Mouse (Mus musculus): ENCODE results near the gene Olfr1113. TPM values are rescaled to one million over a fixed set of nuclear protein-coding genes. Genes with fewer than 3 reads are reported as not detected.
"Not testable (repeated sequence)": the region's sequence is repeated elsewhere in the genome, so short reads cannot be mapped to it uniquely, and the experiment has no call there.

The Olfr1113 gene
- polyA plus RNA-seq (2014; fragmentation: Nextera tagmentation; extraction: Ambion mirVana), result not detected in 2 replicates

DNA sequence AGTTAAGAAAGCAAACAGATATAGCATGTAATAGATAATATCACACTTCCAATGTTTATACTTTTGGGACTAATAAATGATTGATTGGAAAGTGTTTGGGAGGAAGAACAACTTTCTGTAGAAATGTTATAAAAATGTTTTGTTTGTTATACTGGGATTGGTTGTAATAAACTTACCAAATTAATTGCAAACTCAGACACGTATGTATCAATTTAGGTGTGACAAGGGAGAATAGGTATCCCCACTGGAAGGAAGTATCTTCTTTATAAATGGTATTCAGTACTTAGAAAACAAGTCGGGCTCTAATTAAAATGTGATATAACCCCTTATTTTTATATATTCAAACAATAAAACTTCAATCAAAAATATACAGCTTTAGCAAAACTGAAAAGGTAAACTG is at the start of gene Olfr1113:
Olfr1113 (plus strand) TSS at position 301 of the 400 bp plus-strand sequence.
- Histone ChIP-seq H3K36me3 (ENCODE audit: control insufficient read depth, insufficient read depth, low read length) (no peaks in the 10 kb centered on the region), H3K27ac (ENCODE audit: low read depth, low read length) (no peak within 1 kb of the TSS), H3K4me1 (ENCODE audit: control insufficient read depth, insufficient read depth, low read length) (no peaks in the 10 kb centered on the region), H3K9ac (ENCODE audit: low read depth, low read length) (no peak within 1 kb of the TSS), H3K9me3 (ENCODE audit: control insufficient read depth, low read length) (no peaks in the 10 kb centered on the region), H3K27me3 (ENCODE audit: control insufficient read depth, insufficient read depth, low read length) (no peaks in the 10 kb centered on the region), H3K4me2 (replicated peaks; ENCODE audit: low read depth, low read length) (no peak within 1 kb of the TSS), H3K4me3 (ENCODE audit: low read length) (no peak within 1 kb of the TSS)
- no peak for ATAC-seq (ENCODE audit: low FRiP score, low TSS enrichment)
- 82% methylated on average over 2 of the region's 2 CpGs for WGBS

DNA sequence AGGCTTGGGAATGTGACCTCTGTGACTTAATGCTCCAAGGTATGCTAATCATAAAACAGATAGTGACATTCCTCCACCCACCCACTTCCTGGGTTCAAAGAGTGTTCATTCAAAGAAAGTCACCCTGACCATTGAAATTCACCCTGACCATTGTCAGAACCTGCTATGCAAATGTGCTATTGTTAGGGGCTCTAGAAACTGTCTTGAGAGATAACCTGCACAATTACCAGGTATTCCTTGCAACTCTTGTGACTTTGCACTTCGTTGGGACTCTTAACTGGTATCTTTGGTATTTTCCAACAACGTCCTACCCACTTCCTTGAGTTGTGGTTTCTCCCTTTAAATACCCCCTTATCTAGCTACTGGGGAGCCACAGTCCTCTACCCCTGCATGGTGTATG is 41.0 kb upstream of the Olfr1113 start:
- not testable (repeated sequence) for H3K4me2 ChIP-seq (replicated peaks; ENCODE audit: low read depth, low read length); H3K9ac ChIP-seq (ENCODE audit: low read depth, low read length); H3K4me3 ChIP-seq (ENCODE audit: low read length); H3K27ac ChIP-seq (ENCODE audit: low read depth, low read length); H3K9me3 ChIP-seq (ENCODE audit: control insufficient read depth, low read length); H3K27me3 ChIP-seq (ENCODE audit: control insufficient read depth, insufficient read depth, low read length); H3K4me1 ChIP-seq (ENCODE audit: control insufficient read depth, insufficient read depth, low read length); H3K36me3 ChIP-seq (ENCODE audit: control insufficient read depth, insufficient read depth, low read length); ATAC-seq (ENCODE audit: low FRiP score, low TSS enrichment)
- WGBS, result 90% methylated on average over 2 of the region's 2 CpGs

GRCm38 (mm10) chr2:87187498-87187897 is 21.3 kb upstream of the Olfr1113 start, which contains the start of gene Olfr1112:
Olfr1112 (plus strand) TSS chr2:87187798.
- Histone ChIP-seq H3K27me3 (ENCODE audit: control insufficient read depth, insufficient read depth, low read length) (no peaks in the 10 kb centered on the region), H3K4me3 (ENCODE audit: low read length) (no peak within 1 kb of the TSS), H3K9me3 (ENCODE audit: control insufficient read depth, low read length) (no peaks in the 10 kb centered on the region), H3K36me3 (ENCODE audit: control insufficient read depth, insufficient read depth, low read length) (no peaks in the 10 kb centered on the region), H3K9ac (ENCODE audit: low read depth, low read length) (no peak within 1 kb of the TSS), H3K4me2 (replicated peaks; ENCODE audit: low read depth, low read length) (no peak within 1 kb of the TSS), H3K4me1 (ENCODE audit: control insufficient read depth, insufficient read depth, low read length) (no peaks in the 10 kb centered on the region), H3K27ac (ENCODE audit: low read depth, low read length) (no peak within 1 kb of the TSS)
- 93% methylated on average over 1 of the region's 1 CpGs for whole genome bisulfite sequencing
- no peak for ATAC-seq (ENCODE audit: low FRiP score, low TSS enrichment)

DNA sequence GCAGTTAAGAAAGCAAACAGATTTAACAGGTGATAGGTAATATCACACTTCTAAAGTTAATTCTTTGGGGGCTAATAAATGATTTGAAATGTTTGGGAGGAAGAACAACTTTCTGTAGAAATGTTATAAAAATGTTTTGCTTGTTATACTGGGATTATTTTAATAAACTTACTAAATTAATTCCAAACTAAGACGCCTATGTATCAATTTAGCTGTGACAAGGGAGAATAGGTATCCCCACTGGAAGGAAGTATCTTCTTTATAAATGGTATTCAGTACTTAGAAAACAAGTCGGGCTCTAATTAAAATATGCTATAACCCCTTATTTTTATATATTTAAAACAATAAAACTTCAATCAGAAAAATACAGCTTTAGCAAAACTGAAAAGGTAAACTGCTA is 38.9 kb downstream of the Olfr1113 start, which contains the start of gene Olfr1115:
Olfr1115 (plus strand) TSS at position 301 of the 400 bp plus-strand sequence.
- no peak within 1 kb of the TSS for H3K4me2 ChIP-seq (replicated peaks; ENCODE audit: low read depth, low read length)
- H3K27ac ChIP-seq (ENCODE audit: low read depth, low read length), result no peak within 1 kb of the TSS
- H3K4me1 ChIP-seq (ENCODE audit: control insufficient read depth, insufficient read depth, low read length), result no peaks in the 10 kb centered on the region
- 94% methylated on average over 2 of the region's 2 CpGs for WGBS
- H3K9me3 ChIP-seq (ENCODE audit: control insufficient read depth, low read length), result no peaks in the 10 kb centered on the region
- no peaks in the 10 kb centered on the region for H3K36me3 ChIP-seq (ENCODE audit: control insufficient read depth, insufficient read depth, low read length)
- no peak for ATAC-seq (ENCODE audit: low FRiP score, low TSS enrichment)
- H3K9ac ChIP-seq (ENCODE audit: low read depth, low read length), result no peak within 1 kb of the TSS
- H3K4me3 ChIP-seq (ENCODE audit: low read length), result no peak within 1 kb of the TSS
- H3K27me3 ChIP-seq (ENCODE audit: control insufficient read depth, insufficient read depth, low read length), result no peaks in the 10 kb centered on the region

Small RNA genes lying within 50 kb of the gene (microRNA-seq; reads per million reads assigned to microRNA genes)
- not detected for gene Gm27438

Other genes starting within 250 kb of the Olfr1113 start
- gene Olfr1099, start 248.3 kb upstream of the Olfr1113 start, polyA plus RNA-seq (2014; fragmentation: Nextera tagmentation; extraction: Ambion mirVana), result not detected in 2 replicates
- gene Olfr1100, start 229.0 kb upstream of the Olfr1113 start, polyA plus RNA-seq (2014; fragmentation: Nextera tagmentation; extraction: Ambion mirVana), result not detected in 2 replicates
- gene Olfr1101, start 217.7 kb upstream of the Olfr1113 start, polyA plus RNA-seq (2014; fragmentation: Nextera tagmentation; extraction: Ambion mirVana), result not detected in 2 replicates
- not detected in 2 replicates for gene Olfr1102, start 210.6 kb upstream of the Olfr1113 start, polyA plus RNA-seq (2014; fragmentation: Nextera tagmentation; extraction: Ambion mirVana)
- not detected in 2 replicates for gene Olfr1104, start 181.9 kb upstream of the Olfr1113 start, polyA plus RNA-seq (2014; fragmentation: Nextera tagmentation; extraction: Ambion mirVana)
- gene Olfr1105, start 172.4 kb upstream of the Olfr1113 start, polyA plus RNA-seq (2014; fragmentation: Nextera tagmentation; extraction: Ambion mirVana), result not detected in 2 replicates
- not detected in 2 replicates for gene Olfr1106, start 156.7 kb upstream of the Olfr1113 start, polyA plus RNA-seq (2014; fragmentation: Nextera tagmentation; extraction: Ambion mirVana)
- not detected in 2 replicates for gene Olfr1107, start 133.2 kb upstream of the Olfr1113 start, polyA plus RNA-seq (2014; fragmentation: Nextera tagmentation; extraction: Ambion mirVana)
- not detected in 2 replicates for gene Olfr1109, start 113.0 kb upstream of the Olfr1113 start, polyA plus RNA-seq (2014; fragmentation: Nextera tagmentation; extraction: Ambion mirVana)
- gene Olfr259, start 94.4 kb upstream of the Olfr1113 start, polyA plus RNA-seq (2014; fragmentation: Nextera tagmentation; extraction: Ambion mirVana), result not detected in 2 replicates
- not detected in 2 replicates for gene Olfr1110, start 68.7 kb upstream of the Olfr1113 start, polyA plus RNA-seq (2014; fragmentation: Nextera tagmentation; extraction: Ambion mirVana)
- gene Olfr1111, start 56.3 kb upstream of the Olfr1113 start, polyA plus RNA-seq (2014; fragmentation: Nextera tagmentation; extraction: Ambion mirVana), result not detected in 2 replicates
- not detected in 2 replicates for gene Olfr1112, start 21.2 kb upstream of the Olfr1113 start, polyA plus RNA-seq (2014; fragmentation: Nextera tagmentation; extraction: Ambion mirVana)
- gene Olfr1115, start 39.0 kb downstream of the Olfr1113 start, polyA plus RNA-seq (2014; fragmentation: Nextera tagmentation; extraction: Ambion mirVana), result not detected in 2 replicates
- gene Olfr1116, start 58.6 kb downstream of the Olfr1113 start, polyA plus RNA-seq (2014; fragmentation: Nextera tagmentation; extraction: Ambion mirVana), result not detected in 2 replicates
- gene Olfr1118, start 98.6 kb downstream of the Olfr1113 start, polyA plus RNA-seq (2014; fragmentation: Nextera tagmentation; extraction: Ambion mirVana), result not detected in 2 replicates
- gene Olfr1120, start 145.8 kb downstream of the Olfr1113 start, polyA plus RNA-seq (2014; fragmentation: Nextera tagmentation; extraction: Ambion mirVana), result not detected in 2 replicates
- not detected in 2 replicates for gene Olfr1121, start 160.9 kb downstream of the Olfr1113 start, polyA plus RNA-seq (2014; fragmentation: Nextera tagmentation; extraction: Ambion mirVana)
- not detected in 2 replicates for gene Olfr1122, start 176.9 kb downstream of the Olfr1113 start, polyA plus RNA-seq (2014; fragmentation: Nextera tagmentation; extraction: Ambion mirVana)
- gene Olfr1123, start 207.7 kb downstream of the Olfr1113 start, polyA plus RNA-seq (2014; fragmentation: Nextera tagmentation; extraction: Ambion mirVana), result not detected in 2 replicates
- 0.10 TPM in 1 of 2 replicates, not detected in the other for gene Olfr1124, start 221.3 kb downstream of the Olfr1113 start, polyA plus RNA-seq (2014; fragmentation: Nextera tagmentation; extraction: Ambion mirVana)
- gene Olfr1126, start 245.0 kb downstream of the Olfr1113 start, polyA plus RNA-seq (2014; fragmentation: Nextera tagmentation; extraction: Ambion mirVana), result not detected in 2 replicates

Data from kidney, embryonic 14.5 days (tissue).